Mouse (Mus musculus) gastrocnemius, postnatal 25 days (tissue): Measurements from ENCODE around the gene Zfp14. TPM values are rescaled to one million over a fixed set of nuclear protein-coding genes. Genes with fewer than 3 reads are reported as not detected.

Experiments used
- DNase-seq: peaks from one replicate; pipeline ENCODE4 v3.0.0; 2022
- microRNA-seq, 2 experiments: library from miRNA; unstranded; fragments of <30 nt; microRNA quantifications; one replicate each; pipeline ENCODE4 v1.2.0; 2021; ENCODE audit warnings: borderline replicate concordance in 2 of 2
- total RNA-seq, 2 experiments: library from RNA; stranded (reverse); gene quantifications; 1 replicate in 1 of 2; 2 replicates in 1 of 2; pipeline ENCODE4 v1.2.3; 2021

The Zfp14 gene
- total RNA-seq, 2 experiments from 2014 or later, result 1.2 to 2.0 TPM

- no peak for DNase-seq
Measured at GRCm38 (mm10) chr7:30028572-30028971, 22.6 kb downstream of the Zfp14 start.

GRCm38 (mm10) chr7:30027331-30027730 is 23.8 kb downstream of the Zfp14 start:
- DNase-seq, result no peak

DNA sequence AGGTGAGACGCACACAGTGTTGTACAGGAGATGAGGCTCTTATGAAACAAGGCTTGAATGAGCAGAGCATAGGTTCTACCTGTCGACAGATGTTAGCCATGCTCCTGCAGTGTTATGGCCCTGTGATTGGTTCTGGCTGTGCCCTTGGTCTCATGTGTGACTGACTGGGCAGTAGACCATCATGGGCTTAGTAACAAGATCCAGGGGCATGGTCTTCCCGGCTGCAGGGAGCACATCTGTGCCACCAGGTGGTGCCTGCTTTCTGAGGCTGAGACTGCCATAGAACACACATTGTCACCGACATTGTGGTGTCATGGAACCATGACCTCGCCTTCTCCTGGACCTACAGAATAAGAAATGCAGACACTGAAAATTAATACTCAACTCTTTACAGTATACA is 25.8 kb downstream of the Zfp14 start:
- no peak for DNase-seq

- DNase-seq, result no peak
Measured at GRCm38 (mm10) chr7:30023800-30024199, 27.4 kb downstream of the Zfp14 start.

DNA sequence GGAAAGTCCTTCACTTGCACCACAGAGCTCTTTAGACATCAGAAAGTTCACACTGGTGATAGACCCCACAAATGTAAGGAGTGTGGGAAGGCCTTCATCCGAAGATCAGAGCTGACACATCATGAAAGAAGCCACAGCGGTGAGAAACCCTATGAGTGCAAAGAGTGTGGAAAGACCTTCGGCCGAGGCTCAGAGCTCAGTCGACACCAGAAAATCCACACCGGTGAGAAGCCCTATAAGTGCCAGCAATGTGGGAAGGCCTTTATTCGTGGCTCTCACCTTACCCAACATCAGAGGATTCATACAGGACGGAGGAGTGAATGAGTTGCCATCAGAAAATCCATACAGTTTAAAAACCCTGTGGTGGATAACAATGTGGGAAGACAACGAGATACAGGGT is 27.9 kb downstream of the Zfp14 start:
- DNase-seq, result no peak

- DNase-seq, result no peak
Measured at GRCm38 (mm10) chr7:30019543-30019942, 31.6 kb downstream of the Zfp14 start.

- DNase-seq, result no peak
Measured at GRCm38 (mm10) chr7:30017226-30017625, 34.0 kb downstream of the Zfp14 start.

DNA sequence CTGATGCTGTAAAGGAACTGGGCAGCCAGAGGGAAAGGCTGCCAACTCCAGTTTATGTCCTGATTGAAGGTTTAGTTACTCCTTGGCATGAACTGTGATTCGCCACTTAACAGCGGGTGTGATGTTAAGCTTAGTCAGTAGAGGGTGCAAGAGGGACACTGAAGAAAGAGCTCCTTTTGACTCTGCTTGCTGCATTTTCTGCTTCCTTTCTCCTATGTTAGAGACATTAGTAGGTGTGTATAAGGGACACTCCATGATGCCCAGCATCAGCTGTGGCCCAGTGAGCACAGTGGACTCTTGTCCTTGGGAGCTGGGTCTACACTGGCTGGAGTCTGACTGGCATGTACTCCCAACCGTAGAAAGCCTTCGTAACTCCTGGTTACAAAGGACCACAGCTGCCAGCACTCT is 38.2 kb downstream of the Zfp14 start:
- peak; percentile 44 for DNase-seq

DNA sequence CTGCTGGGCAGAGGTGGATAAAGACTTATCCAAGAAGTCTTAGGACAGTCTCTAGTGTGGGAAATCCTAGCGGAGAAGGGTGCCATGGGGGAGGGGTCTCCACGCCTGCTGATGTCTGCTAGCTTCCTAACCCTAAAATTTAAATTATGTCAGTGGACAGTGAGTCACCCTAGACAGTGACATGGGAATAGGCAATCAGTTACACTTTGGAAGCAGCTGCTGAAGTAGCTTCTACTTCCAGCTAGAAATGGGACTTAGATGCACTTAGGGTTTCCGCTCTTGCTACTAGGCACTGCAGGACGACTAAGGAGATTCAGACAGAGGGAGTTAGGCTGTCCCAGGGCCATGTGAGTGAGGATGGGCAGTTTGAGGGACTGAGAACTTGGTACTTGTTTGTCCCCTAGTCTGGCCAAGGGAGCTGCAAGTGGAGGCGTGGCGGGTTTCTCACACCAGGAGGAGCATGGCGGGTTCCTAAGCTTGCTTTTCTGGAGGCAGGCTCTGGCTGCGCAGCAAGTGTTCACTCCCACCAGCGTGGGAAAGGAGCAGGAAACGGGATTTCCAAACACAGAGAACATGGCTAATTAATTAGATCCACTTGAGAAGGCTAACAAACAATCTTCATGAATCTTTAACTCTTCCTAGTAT is 40.5 kb downstream of the Zfp14 start:
- DNase-seq, result no peak

- DNase-seq, result peak; percentile 79
Measured at GRCm38 (mm10) chr7:30009321-30010085, 41.7 kb downstream of the Zfp14 start.

DNA sequence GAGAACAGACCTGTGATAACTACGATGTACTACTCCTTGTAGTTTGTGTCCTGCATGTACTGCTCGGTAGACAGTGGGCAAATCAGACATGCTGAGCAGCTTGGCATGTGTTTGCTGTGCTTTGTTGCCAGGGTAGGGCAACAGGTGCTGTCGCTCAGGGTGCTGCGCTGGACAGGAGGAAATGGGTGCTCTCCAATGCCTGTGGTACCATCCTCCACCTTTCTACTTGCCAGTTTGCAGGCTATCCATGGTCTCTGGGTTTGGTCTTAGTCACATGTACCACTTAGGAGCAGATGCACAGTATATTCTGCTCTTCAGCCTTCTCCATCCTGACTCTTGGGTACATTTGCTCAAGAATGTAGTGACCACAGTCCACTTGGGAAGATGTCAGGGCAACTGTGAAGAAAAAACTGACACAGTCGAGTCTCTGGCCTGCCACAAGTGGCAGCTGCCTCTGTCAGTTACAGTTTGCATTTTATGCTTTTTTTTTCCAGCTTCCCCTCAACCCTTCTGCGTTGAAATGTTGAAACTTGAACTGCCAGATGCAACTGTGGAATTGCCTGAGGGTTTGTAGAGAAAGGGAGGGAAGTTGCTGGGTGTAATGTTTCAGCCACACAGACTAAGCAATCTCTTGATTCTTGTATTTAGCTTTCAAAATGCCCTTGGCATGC is 43.0 kb downstream of the Zfp14 start:
- DNase-seq, result peak; percentile 51

DNA sequence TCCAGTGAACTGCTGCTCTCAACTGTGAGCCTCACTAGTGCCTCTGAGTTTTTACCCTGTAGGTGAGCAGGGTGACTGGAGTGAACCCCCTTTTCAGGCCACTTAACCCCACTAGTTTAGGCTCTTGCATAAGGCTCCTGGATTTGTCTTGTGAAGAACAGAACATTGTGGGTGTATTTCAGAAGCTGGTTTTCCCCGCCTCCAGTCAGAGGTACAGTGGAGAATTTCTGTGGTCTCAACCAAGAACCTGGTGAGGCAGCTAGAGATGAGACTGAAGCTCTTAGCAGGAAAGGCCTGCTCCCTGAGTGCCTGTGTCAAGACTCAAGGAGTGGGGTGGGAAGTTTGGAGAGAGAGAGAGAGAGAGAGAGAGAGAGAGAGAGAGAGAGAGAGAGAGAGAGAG is 43.6 kb downstream of the Zfp14 start:
- DNase-seq, result no peak

DNA sequence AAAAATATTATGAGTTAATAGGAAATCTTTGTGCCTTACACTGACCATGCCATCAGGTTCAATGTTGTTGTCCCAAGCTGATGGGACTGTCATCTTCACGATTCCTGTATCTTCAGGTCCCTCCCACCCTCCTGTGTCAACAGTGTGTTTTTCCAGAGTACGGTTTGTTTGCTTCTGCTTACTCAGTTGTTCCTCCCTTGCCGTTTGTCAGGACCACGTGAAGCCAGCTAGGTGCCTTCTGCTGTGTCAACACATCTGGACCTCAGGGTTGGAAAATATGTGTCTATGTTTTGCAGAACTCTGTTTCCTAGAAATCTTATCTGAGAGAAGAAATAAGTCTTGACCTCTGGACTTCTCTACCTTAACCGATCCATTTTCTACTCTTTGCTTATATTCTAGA is 50.6 kb downstream of the Zfp14 start:
- no peak for DNase-seq

GRCm38 (mm10) chr7:29995134-29995533 is 56.0 kb downstream of the Zfp14 start:
- no peak for DNase-seq

- no peak for DNase-seq
Measured at GRCm38 (mm10) chr7:29993340-29993739, 57.8 kb downstream of the Zfp14 start.

DNA sequence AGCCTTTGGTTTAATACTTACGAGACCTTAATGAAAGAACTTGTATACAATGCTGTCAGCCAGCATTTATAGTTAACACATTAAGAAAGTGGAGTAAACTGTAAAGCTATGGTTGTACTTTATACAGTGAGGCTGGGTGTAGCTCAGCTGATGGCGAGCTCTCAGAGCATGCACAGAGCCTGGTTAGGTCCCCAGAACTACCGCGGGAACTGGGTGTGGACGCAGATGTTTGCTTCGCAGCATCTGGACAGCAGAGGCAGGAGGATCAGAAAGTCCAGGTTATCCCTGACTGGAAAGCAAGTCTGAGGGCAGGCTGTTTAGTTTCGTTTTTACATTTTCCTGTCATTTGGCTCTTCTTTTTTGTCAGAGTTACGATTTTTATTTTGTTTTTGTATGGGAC is 58.5 kb downstream of the Zfp14 start:
- DNase-seq, result no peak

GRCm38 (mm10) chr7:29989031-29989430 is 62.1 kb downstream of the Zfp14 start:
- no peak for DNase-seq

- DNase-seq, result no peak
Measured at GRCm38 (mm10) chr7:29987551-29987950, 63.6 kb downstream of the Zfp14 start.

Small RNA genes within 50 kb of the gene (microRNA-seq; reads per million reads assigned to microRNA genes)
- gene Gm23368, result 0 reads per million in 2 experiments

Other genes with a start within 250 kb of the Zfp14 start
- 1 to 10 TPM; 7.5 to 8.3 TPM for gene Zfp790, start 235.3 kb downstream of the Zfp14 start, total RNA-seq
- 1 to 10 TPM; 1.6 TPM for gene Zfp940, start 197.7 kb downstream of the Zfp14 start, total RNA-seq
- gene Zfp420, start 191.4 kb downstream of the Zfp14 start, total RNA-seq, result 1 to 10 TPM; 2.9 to 3.2 TPM
- 1 to 10 TPM; 5.8 to 6.3 TPM for gene Zfp27, start 144.8 kb downstream of the Zfp14 start, total RNA-seq
- 1 to 10 TPM; 4.9 to 7.2 TPM for gene Zfp383, start 143.2 kb downstream of the Zfp14 start, total RNA-seq
- gene Zfp74, start 97.3 kb downstream of the Zfp14 start, total RNA-seq, result 1 to 10 TPM; 4.5 to 5.9 TPM
- 10 to 100 TPM; 19.1 to 23.4 TPM for gene Zfp568, start 67.4 kb downstream of the Zfp14 start, total RNA-seq
- gene Zfp82, start 21.5 kb upstream of the Zfp14 start, total RNA-seq, result 1 to 10 TPM; 1.5 to 1.7 TPM
- not detected for gene Gm26920, start 39.0 kb upstream of the Zfp14 start, total RNA-seq
- gene Zfp566, start 39.1 kb upstream of the Zfp14 start, total RNA-seq, result 1 to 10 TPM; 1.6 to 2.3 TPM
- gene Zfp260, start 43.4 kb upstream of the Zfp14 start, total RNA-seq, result 10 to 100 TPM; 24.1 to 24.4 TPM
- 1 to 10 TPM; 1.0 to 1.1 TPM for gene Zfp382, start 70.6 kb upstream of the Zfp14 start, total RNA-seq
- gene Zfp146, start 118.4 kb upstream of the Zfp14 start, total RNA-seq, result 10 to 100 TPM; 21.4 to 28.0 TPM
- 1,000 to 10,000 TPM; 1,093 to 1,260 TPM for gene Cox7a1, start 132.8 kb upstream of the Zfp14 start, total RNA-seq
- 100 to 1,000 TPM; 201 to 255 TPM for gene Capns1, start 147.4 kb upstream of the Zfp14 start, total RNA-seq
- 10 to 100 TPM; 50.8 to 58.9 TPM for gene Polr2i, start 180.6 kb upstream of the Zfp14 start, total RNA-seq
- gene Tbcb, start 180.9 kb upstream of the Zfp14 start, total RNA-seq, result 10 to 100 TPM; 25.0 to 25.9 TPM
- gene Ovol3, start 184.3 kb upstream of the Zfp14 start, total RNA-seq, result not detected
- gene Thap8, start 228.7 kb upstream of the Zfp14 start, total RNA-seq, result under 1 TPM in 1 of 2 experiments, not detected in 1; 0.20 TPM
- gene Wdr62, start 229.0 kb upstream of the Zfp14 start, total RNA-seq, result 1 to 10 TPM; 1.8 to 3.8 TPM
- gene Clip3, start 240.3 kb upstream of the Zfp14 start, total RNA-seq, result 10 to 100 TPM in 1 of 2 experiments, 1 to 10 TPM in 1; 4.2 to 10.6 TPM